Mouse (Mus musculus): ENCODE data around the gene Mkrn1. TPM values are rescaled to one million over a fixed set of nuclear protein-coding genes. Genes with fewer than 3 reads are reported as not detected.
"Not testable (repeated sequence)": the region's sequence is repeated elsewhere in the genome, so short reads cannot be mapped to it uniquely, and the experiment has no call there.

Gene Mkrn1
- total and polyA plus RNA-seq, 2 experiments from 2014 or later = 57.5 to 61.1 TPM

DNA sequence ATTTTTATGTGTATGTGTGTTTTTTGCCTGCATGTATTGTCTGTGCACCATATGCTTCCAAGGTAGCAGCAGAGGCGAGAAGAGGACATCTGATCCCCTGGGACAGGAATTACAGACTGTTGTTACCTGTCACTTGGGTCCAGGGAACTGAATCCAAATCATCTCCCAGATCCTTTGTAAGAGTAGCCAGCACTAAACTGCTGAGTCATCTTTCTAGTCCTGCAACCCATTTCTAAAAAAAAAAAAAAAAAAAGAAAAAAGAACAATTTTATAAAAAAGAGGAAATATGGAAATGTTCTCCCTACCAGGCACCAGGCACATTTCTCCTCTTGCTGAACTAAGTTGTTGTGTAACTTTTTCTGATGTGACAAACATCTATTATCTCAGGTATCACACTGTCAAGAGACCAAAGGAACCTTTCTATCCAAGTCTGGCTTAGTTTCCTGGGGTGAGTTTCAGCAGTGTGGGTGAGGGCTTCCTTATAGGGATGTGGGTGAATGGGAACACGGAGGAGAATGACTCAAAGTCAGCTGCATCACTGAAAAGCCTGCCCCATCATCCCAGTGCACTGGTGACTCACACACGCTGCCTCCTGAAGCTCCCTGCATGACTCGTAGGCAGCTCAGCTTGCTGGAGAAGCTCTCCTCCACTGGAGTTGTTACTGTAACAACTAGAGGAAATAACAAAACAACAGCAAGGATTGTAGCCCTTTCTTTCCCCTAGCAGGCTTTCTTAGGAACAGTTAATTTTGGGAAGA lies 27.3 kb upstream of the Mkrn1 start:
- no peak for DNase-seq (ENCODE audit: low spot score)
- H3K36me3 ChIP-seq (replicated peaks; ENCODE audit: control insufficient read depth, insufficient read depth, low read length) = no peaks in the 10 kb centered on the region
- WGBS = 45% methylated on average over 4 of the region's 4 CpGs
- H3K9ac ChIP-seq (replicated peaks; ENCODE audit: low read depth, low read length) = no peak overlapping the region
- ATAC-seq (ENCODE audit: insufficient read depth, low read depth) = no peak
- H3K9me3 ChIP-seq (replicated peaks; ENCODE audit: control insufficient read depth, low read length) = no peaks in the 10 kb centered on the region
- no peaks in the 10 kb centered on the region for H3K4me1 ChIP-seq (ENCODE audit: control insufficient read depth, insufficient read depth)
- H3K4me2 ChIP-seq (ENCODE audit: low read depth, low read length) = no peak overlapping the region
- no peaks in the 10 kb centered on the region for H3K27me3 ChIP-seq (ENCODE audit: control insufficient read depth, insufficient read depth, low read length)
- no peak for TF ChIP-seq CTCF (IDR thresholded peaks at IDR 0.05; ENCODE audit: low read depth)
- H3K4me3 ChIP-seq (ENCODE audit: low read depth, low read length) = no peak overlapping the region
- H3K27ac ChIP-seq (ENCODE audit: low read depth) = no peak overlapping the region

DNA sequence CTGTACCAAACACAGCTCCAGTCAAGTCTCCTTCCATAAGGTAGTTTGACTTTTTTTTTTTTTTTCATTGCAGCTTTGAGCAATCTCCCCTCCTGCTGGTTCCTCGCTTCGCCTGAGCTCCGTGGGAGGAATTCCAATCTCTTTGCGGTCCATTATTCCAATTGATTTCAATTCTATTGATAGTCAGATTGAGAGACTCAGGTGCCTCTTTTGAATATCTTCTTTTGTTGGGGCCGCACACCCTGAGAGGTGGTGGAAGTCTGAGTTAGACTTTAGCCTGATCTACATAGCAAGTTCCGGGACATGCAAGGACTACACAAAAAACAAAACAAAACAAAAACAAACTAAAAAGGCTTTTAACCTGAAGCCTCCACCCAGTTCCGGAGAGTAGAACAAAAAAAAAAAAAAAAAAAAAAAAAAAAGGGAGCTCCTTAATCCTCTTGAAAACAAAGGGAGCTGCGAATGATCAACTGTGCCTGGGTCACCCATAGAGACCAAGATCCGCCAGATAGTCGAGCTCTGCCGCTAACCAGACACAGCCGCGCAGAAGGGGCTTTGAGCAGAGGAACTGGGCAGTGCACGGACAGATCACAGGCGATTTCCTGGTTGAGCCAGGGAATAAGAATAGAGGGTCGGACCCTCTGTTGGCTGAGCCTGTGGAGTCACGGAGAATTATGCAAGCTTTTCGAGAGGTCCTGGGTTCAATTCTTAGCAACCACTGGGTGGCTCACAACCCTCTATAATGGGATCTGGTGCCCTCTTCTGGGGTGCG lies 25.7 kb upstream of the Mkrn1 start:
- H3K36me3 ChIP-seq (replicated peaks; ENCODE audit: control insufficient read depth, insufficient read depth, low read length) = no peaks in the 10 kb centered on the region
- 18% methylated on average over 19 of the region's 19 CpGs for WGBS
- no peaks in the 10 kb centered on the region for H3K27me3 ChIP-seq (ENCODE audit: control insufficient read depth, insufficient read depth, low read length)
- peak overlapping the region; percentile 24; the same call in 1 of the 2 replicates for H3K4me3 ChIP-seq (ENCODE audit: low read depth, low read length)
- H3K4me2 ChIP-seq (ENCODE audit: low read depth, low read length) = peak overlapping the region; percentile 39
- H3K9me3 ChIP-seq (replicated peaks; ENCODE audit: control insufficient read depth, low read length) = no peaks in the 10 kb centered on the region
- ATAC-seq (ENCODE audit: insufficient read depth, low read depth) (no peak), DNase-seq (ENCODE audit: low spot score) (no peak)
- no peak overlapping the region for H3K27ac ChIP-seq (ENCODE audit: low read depth)
- no peaks in the 10 kb centered on the region for H3K4me1 ChIP-seq (ENCODE audit: control insufficient read depth, insufficient read depth)
- TF ChIP-seq EP300 (IDR thresholded peaks at IDR 0.05; ENCODE audit: low read depth) (no peak), CTCF (IDR thresholded peaks at IDR 0.05; ENCODE audit: low read depth) (no peak)
- H3K9ac ChIP-seq (replicated peaks; ENCODE audit: low read depth, low read length) = no peak overlapping the region

DNA sequence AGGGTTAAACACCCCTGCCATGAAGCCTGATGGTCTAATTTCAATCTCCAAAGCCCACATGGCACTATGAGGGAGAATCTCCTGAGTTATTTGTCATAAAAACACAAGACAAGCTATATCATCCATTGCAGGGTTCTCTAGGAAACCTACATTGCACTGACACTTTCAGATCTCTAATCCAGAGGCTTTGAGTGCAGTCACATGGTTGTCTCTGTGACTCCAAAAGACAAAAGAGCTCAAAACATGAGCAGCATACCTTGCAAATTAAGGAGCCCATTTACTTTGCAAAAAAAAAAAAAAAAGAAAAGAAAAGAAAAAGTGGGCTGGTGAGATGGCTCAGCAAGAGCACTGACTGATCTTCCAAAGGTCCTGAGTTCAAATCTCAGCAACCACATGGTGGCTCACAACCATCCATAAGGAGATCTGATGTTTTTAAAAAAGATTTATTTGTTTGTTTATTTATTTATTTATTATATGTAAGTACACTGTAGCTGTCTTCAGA lies 22.6 kb upstream of the Mkrn1 start:
- TF ChIP-seq EP300 (IDR thresholded peaks at IDR 0.05; ENCODE audit: low read depth) (no peak), CTCF (IDR thresholded peaks at IDR 0.05; ENCODE audit: low read depth) (no peak)
- Histone ChIP-seq H3K9me3 (replicated peaks; ENCODE audit: control insufficient read depth, low read length) (no peaks in the 10 kb centered on the region), H3K4me1 (ENCODE audit: control insufficient read depth, insufficient read depth) (no peaks in the 10 kb centered on the region), H3K4me3 (ENCODE audit: low read depth, low read length) (no peak overlapping the region), H3K36me3 (replicated peaks; ENCODE audit: control insufficient read depth, insufficient read depth, low read length) (no peaks in the 10 kb centered on the region), H3K27me3 (ENCODE audit: control insufficient read depth, insufficient read depth, low read length) (no peaks in the 10 kb centered on the region), H3K4me2 (ENCODE audit: low read depth, low read length) (no peak overlapping the region), H3K9ac (replicated peaks; ENCODE audit: low read depth, low read length) (no peak overlapping the region), H3K27ac (ENCODE audit: low read depth) (no peak overlapping the region)
- DNase-seq (ENCODE audit: low spot score) (no peak), ATAC-seq (ENCODE audit: insufficient read depth, low read depth) (no peak)

DNA sequence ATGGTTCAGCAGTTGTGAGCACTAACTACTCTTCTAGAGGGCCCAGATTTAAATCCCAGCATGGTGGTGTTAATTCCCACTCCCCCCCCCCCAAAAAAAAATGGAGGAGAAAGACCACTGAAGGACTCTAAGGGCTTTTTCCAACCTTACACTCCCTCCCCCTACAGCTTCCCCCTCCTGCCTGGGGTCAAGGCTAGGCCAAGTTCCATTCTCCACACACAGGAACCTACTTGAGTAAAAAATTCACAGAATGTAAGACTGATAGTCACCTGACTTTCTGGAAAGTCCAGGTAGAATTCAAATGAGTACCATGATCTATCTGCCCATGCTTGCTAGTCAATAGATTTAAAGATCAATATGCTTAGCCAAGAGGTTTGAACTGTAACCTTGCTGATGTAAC lies 19.9 kb upstream of the Mkrn1 start:
- H3K4me1 ChIP-seq (ENCODE audit: control insufficient read depth, insufficient read depth) = no peaks in the 10 kb centered on the region

DNA sequence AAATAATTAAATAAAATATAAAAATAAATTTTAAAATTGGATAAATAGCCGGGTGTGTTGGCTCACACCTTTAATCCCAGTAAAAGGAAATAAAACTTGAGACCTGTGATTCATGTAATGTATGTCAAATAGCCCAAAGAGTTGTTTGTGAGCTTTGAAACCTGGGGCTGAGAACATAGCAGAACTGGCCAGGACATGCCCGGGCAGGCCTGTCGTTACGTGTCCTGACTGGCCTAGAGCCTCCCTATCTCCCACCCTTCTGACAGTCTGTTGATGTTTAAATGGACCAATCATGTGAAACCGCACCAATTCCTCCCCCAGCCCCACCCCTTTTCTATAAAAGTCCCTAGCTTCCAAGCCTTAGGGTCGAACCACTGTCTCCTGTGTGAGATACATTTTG lies 17.3 kb upstream of the Mkrn1 start:
- H3K4me3 ChIP-seq (ENCODE audit: low read depth, low read length); H3K27me3 ChIP-seq (ENCODE audit: control insufficient read depth, insufficient read depth, low read length); ATAC-seq (ENCODE audit: insufficient read depth, low read depth); H3K4me1 ChIP-seq (ENCODE audit: control insufficient read depth, insufficient read depth); H3K9me3 ChIP-seq (replicated peaks; ENCODE audit: control insufficient read depth, low read length); H3K36me3 ChIP-seq (replicated peaks; ENCODE audit: control insufficient read depth, insufficient read depth, low read length); H3K27ac ChIP-seq (ENCODE audit: low read depth); DNase-seq (ENCODE audit: low spot score); H3K4me2 ChIP-seq (ENCODE audit: low read depth, low read length); H3K9ac ChIP-seq (replicated peaks; ENCODE audit: low read depth, low read length): not testable (repeated sequence)
- WGBS = 79% methylated on average over 6 of the region's 6 CpGs

More for the DNA sequence above, 19.9 kb upstream of the Mkrn1 start:
- DNase-seq (ENCODE audit: low spot score) = no peak
- Histone ChIP-seq H3K9me3 (replicated peaks; ENCODE audit: control insufficient read depth, low read length) (no peaks in the 10 kb centered on the region), H3K27ac (ENCODE audit: low read depth) (no peak overlapping the region), H3K4me3 (ENCODE audit: low read depth, low read length) (no peak overlapping the region), H3K9ac (replicated peaks; ENCODE audit: low read depth, low read length) (no peak overlapping the region), H3K27me3 (ENCODE audit: control insufficient read depth, insufficient read depth, low read length) (no peaks in the 10 kb centered on the region), H3K4me2 (ENCODE audit: low read depth, low read length) (no peak overlapping the region), H3K36me3 (replicated peaks; ENCODE audit: control insufficient read depth, insufficient read depth, low read length) (no peaks in the 10 kb centered on the region)
- TF ChIP-seq EP300 (IDR thresholded peaks at IDR 0.05; ENCODE audit: low read depth) (no peak), CTCF (IDR thresholded peaks at IDR 0.05; ENCODE audit: low read depth) (no peak)
- ATAC-seq (ENCODE audit: insufficient read depth, low read depth) = no peak
